Mouse (Mus musculus): ENCODE results near the gene Ces1g. TPM values are rescaled to one million over a fixed set of nuclear protein-coding genes. Genes with fewer than 3 reads are reported as not detected.

The Ces1g gene
- total and polyA plus RNA-seq, 2 experiments from 2014 or later = not detected

GRCm38 (mm10) chr8:93273321-93273720, 63.8 kb downstream of the Ces1g start:
- Histone ChIP-seq H3K4me1 (ENCODE audit: insufficient read depth) (no peaks in the 10 kb centered on the region), H3K4me2 (ENCODE audit: low read depth) (no peak overlapping the region), H3K9ac (no peak overlapping the region), H3K36me3 (ENCODE audit: insufficient read depth) (no peaks in the 10 kb centered on the region), H3K4me3 (ENCODE audit: low read depth, low read length) (no peak overlapping the region), H3K27ac (ENCODE audit: low read depth, low read length) (no peak overlapping the region), H3K27me3 (ENCODE audit: insufficient read depth, low read length) (no peaks in the 10 kb centered on the region), H3K9me3 (ENCODE audit: low read length) (no peaks in the 10 kb centered on the region)
- TF ChIP-seq CTCF (IDR thresholded peaks at IDR 0.05; ENCODE audit: low read depth) = no peak
- ATAC-seq (no peak), DNase-seq (no peak)
- 74% methylated on average over 3 of the region's 3 CpGs for WGBS

GRCm38 (mm10) chr8:93272686-93273085, 64.4 kb downstream of the Ces1g start:
- no peak overlapping the region for H3K27ac ChIP-seq (ENCODE audit: low read depth, low read length)
- H3K4me3 ChIP-seq (ENCODE audit: low read depth, low read length) = no peak overlapping the region
- no peaks in the 10 kb centered on the region for H3K9me3 ChIP-seq (ENCODE audit: low read length)
- no peaks in the 10 kb centered on the region for H3K27me3 ChIP-seq (ENCODE audit: insufficient read depth, low read length)
- 65% methylated on average over 4 of the region's 4 CpGs for WGBS
- ATAC-seq (no peak), DNase-seq (no peak)
- no peak overlapping the region for H3K9ac ChIP-seq
- H3K36me3 ChIP-seq (ENCODE audit: insufficient read depth) = no peaks in the 10 kb centered on the region
- no peak overlapping the region for H3K4me2 ChIP-seq (ENCODE audit: low read depth)
- no peaks in the 10 kb centered on the region for H3K4me1 ChIP-seq (ENCODE audit: insufficient read depth)
- TF ChIP-seq CTCF (IDR thresholded peaks at IDR 0.05; ENCODE audit: low read depth) = no peak

DNA sequence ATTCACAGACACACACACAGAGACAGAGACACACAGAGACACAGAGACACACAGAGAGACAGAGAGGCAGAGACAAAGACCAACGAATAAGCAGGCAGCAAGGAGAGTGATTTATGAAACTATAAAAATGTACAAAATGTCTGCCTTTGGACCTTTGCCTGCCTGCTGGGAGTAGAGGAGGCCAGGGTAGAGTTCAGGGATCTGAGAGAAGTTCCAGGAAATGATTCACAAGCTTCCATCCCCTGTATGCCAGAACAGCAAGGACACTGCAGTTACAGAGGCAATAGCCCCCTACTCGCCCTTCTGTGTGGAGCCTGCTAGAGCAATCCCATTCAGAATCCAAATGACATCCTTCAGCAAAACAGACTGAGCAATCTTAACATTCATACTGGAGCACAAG, 75.7 kb downstream of the Ces1g start:
- no peak overlapping the region for H3K4me2 ChIP-seq (ENCODE audit: low read depth)
- H3K9ac ChIP-seq = no peak overlapping the region
- no peak for ATAC-seq
- no peaks in the 10 kb centered on the region for H3K27me3 ChIP-seq (ENCODE audit: insufficient read depth, low read length)
- H3K4me3 ChIP-seq (ENCODE audit: low read depth, low read length) = no peak overlapping the region
- no peak for DNase-seq
- H3K27ac ChIP-seq (ENCODE audit: low read depth, low read length) = no peak overlapping the region
- no peak for TF ChIP-seq CTCF (IDR thresholded peaks at IDR 0.05; ENCODE audit: low read depth)
- H3K4me1 ChIP-seq (ENCODE audit: insufficient read depth) = no peaks in the 10 kb centered on the region
- H3K9me3 ChIP-seq (ENCODE audit: low read length) = no peaks in the 10 kb centered on the region
- 76% methylated on average over 2 of the region's 2 CpGs for WGBS
- no peaks in the 10 kb centered on the region for H3K36me3 ChIP-seq (ENCODE audit: insufficient read depth)

DNA sequence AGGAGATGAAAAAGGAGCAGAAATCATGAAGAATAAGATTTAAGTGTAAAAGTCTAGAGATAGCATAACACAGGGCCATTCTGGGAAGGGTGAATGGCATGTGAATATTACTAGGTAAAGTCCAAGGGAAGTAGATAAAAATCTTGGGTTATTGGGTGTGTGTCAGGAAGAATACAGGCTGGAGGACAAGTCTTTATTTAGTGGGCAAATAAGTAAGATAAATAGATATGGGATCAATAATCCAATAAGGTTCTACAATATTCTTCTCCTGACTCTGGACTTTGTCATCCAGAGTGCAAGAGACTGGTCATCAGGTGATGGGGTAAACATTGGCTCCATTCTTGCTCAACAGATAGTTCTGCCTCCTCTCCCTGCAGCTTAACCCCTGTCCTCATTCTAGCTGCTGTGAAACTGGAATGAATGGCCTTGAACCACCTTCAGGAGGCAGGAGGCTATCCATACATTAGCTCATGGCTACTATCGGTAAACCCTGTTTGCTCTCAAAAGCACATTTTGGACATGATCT, 84.6 kb downstream of the Ces1g start:
- Histone ChIP-seq H3K4me3 (ENCODE audit: low read depth, low read length) (no peak overlapping the region), H3K4me1 (ENCODE audit: insufficient read depth) (no peaks in the 10 kb centered on the region), H3K9ac (no peak overlapping the region), H3K36me3 (ENCODE audit: insufficient read depth) (no peaks in the 10 kb centered on the region), H3K4me2 (ENCODE audit: low read depth) (no peak overlapping the region), H3K9me3 (ENCODE audit: low read length) (no peaks in the 10 kb centered on the region), H3K27ac (ENCODE audit: low read depth, low read length) (no peak overlapping the region), H3K27me3 (ENCODE audit: insufficient read depth, low read length) (no peaks in the 10 kb centered on the region)
- no peak for TF ChIP-seq CTCF (IDR thresholded peaks at IDR 0.05; ENCODE audit: low read depth)
- 86% methylated on average over 1 of the region's 1 CpGs for WGBS
- no peak for DNase-seq
- ATAC-seq = no peak

Other genes with a start within 250 kb of the Ces1g start
- not detected in 2 replicates for gene Ces1c, start 206.0 kb downstream of the Ces1g start, total RNA-seq (2014; rRNA removed)
- gene Ces1c, start 206.0 kb downstream of the Ces1g start, polyA plus RNA-seq (2015; fragmentation: Nextera tagmentation; extraction: Ambion mirVana) = not detected in 2 replicates
- gene Ces1d, start 139.5 kb downstream of the Ces1g start, total RNA-seq (2014; rRNA removed) = 0.15 TPM in 1 of 2 replicates, not detected in the other
- 0.29 TPM in 1 of 2 replicates, not detected in the other for gene Ces1d, start 139.5 kb downstream of the Ces1g start, polyA plus RNA-seq (2015; fragmentation: Nextera tagmentation; extraction: Ambion mirVana)
- not detected in 2 replicates for gene Ces1e, start 107.7 kb downstream of the Ces1g start, total RNA-seq (2014; rRNA removed)
- not detected in 2 replicates for gene Ces1e, start 107.7 kb downstream of the Ces1g start, polyA plus RNA-seq (2015; fragmentation: Nextera tagmentation; extraction: Ambion mirVana)
- not detected in 2 replicates for gene Ces1f, start 57.6 kb downstream of the Ces1g start, total RNA-seq (2014; rRNA removed)
- gene Ces1f, start 57.6 kb downstream of the Ces1g start, polyA plus RNA-seq (2015; fragmentation: Nextera tagmentation; extraction: Ambion mirVana) = not detected in 2 replicates
- not detected in 2 replicates for gene Ces1h, start 42.4 kb upstream of the Ces1g start, total RNA-seq (2014; rRNA removed)
- not detected in 2 replicates for gene Ces1h, start 42.4 kb upstream of the Ces1g start, polyA plus RNA-seq (2015; fragmentation: Nextera tagmentation; extraction: Ambion mirVana)
- 0.62 and 1.2 TPM in 2 replicates for gene Ces5a, start 198.5 kb upstream of the Ces1g start, total RNA-seq (2014; rRNA removed)
- gene Ces5a, start 198.5 kb upstream of the Ces1g start, polyA plus RNA-seq (2015; fragmentation: Nextera tagmentation; extraction: Ambion mirVana) = 0.67 and 0.94 TPM in 2 replicates

Data from forebrain, postnatal 0 days (tissue).